25 mouse cellular contexts compared by ENCODE assay signal in genomic region chr6:146688861-146689260, GRCm38 (mm10). TPM values are rescaled to one million over a fixed set of nuclear protein-coding genes. Genes with fewer than 3 reads are reported as not detected.
DNase-seq lines count a peak whose midpoint lies in the region; ATAC-seq lines count a peak whose summit lies in the region.
"Had no signal": no experiment of that assay in that cellular context is flagged by ENCODE, and none has a peak within 500 bp of the region (broad histone marks: within the 10 kb centered on the region; RNA-seq: fewer than 3 reads in every experiment).

No protein-coding gene starts in this region.

- H3K9me3 ChIP-seq in megakaryocyte, embryonic 14.5 days = no peaks in the 10 kb centered on the region
- H3K9me3 ChIP-seq: embryonic facial prominence, embryonic 13.5 days; embryonic facial prominence, embryonic 15.5 days; forebrain, embryonic 10.5 days; forebrain, embryonic 12.5 days had no signal

- no peaks in the 10 kb centered on the region for H3K27me3 ChIP-seq in megakaryocyte, embryonic 14.5 days (replicated peaks)
- H3K27me3 ChIP-seq: embryonic facial prominence, embryonic 13.5 days; embryonic facial prominence, embryonic 15.5 days; forebrain, embryonic 12.5 days; Patski had no signal

- no peak for ATAC-seq in megakaryocyte, adult 5-6 weeks (ENCODE audit: poor library complexity, severe bottlenecking)
- ATAC-seq: activated CD4-positive, CD25-positive, alpha-beta regulatory T cell, adult 4 months; forebrain, embryonic 14.5 days; forebrain, embryonic 16.5 days; Patski had no signal

- intact Hi-C loops in left cerebral cortex, postnatal 14 days (cut with DNase I) = no loop called here

- peaks cover 46% of the 10 kb centered on the region for H3K4me1 ChIP-seq in megakaryocyte, embryonic 14.5 days
- H3K4me1 ChIP-seq: embryonic facial prominence, embryonic 13.5 days; embryonic facial prominence, embryonic 15.5 days; forebrain, embryonic 10.5 days; forebrain, embryonic 12.5 days had no signal

- peak; percentile 8 for DNase-seq in testis, postnatal 10 days (ENCODE audit: low spot score)
- DNase-seq in testis, postnatal 14 days (ENCODE audit: low spot score) = no peak
- DNase-seq in B cell, adult 2 months = peak; percentile 28 to 37
- no peak for DNase-seq in left cerebral cortex, postnatal 14 days (ENCODE audit: low spot score in 2 of 2)
- no peak for DNase-seq in cerebellum, adult 11-12 months
- DNase-seq: adrenal gland, adult 8-10 months; adrenal gland, postnatal 14 days; adrenal gland, postnatal 36 days; cerebellum, adult 18-20 months; cerebellum, adult 8-10 months; cerebellum, adult 9-11 months; cerebellum, postnatal 14 days; cerebellum, postnatal 36 days; embryo, embryonic 11 days had no signal

- H3K36me3 ChIP-seq in megakaryocyte, embryonic 14.5 days (replicated peaks; ENCODE audit: low read length) = no peaks in the 10 kb centered on the region
- H3K36me3 ChIP-seq: embryonic facial prominence, embryonic 13.5 days; embryonic facial prominence, embryonic 15.5 days; forebrain, embryonic 10.5 days; forebrain, embryonic 12.5 days had no signal

- H3K4me3 ChIP-seq in megakaryocyte, embryonic 14.5 days (replicated peaks) = peak overlapping the region; percentile 34
- H3K4me3 ChIP-seq: embryonic facial prominence, embryonic 13.5 days; embryonic facial prominence, embryonic 15.5 days; erythroblast, embryonic 14.5 days; forebrain, embryonic 10.5 days; forebrain, embryonic 12.5 days had no signal

RNA-seq across cellular contexts. Expression of gene Stk38l, which starts 35.9 kb away (rescaled TPM):
- 0.59 TPM in 1 of 2 replicates, not detected in the other for polyA plus RNA-seq in megakaryocyte, embryonic 14.5 days (2012; ENCODE audit: insufficient read depth, low replicate concordance)
- 2.2 and 5.0 TPM in 2 replicates for total RNA-seq in megakaryocyte, adult 5-6 weeks (2015)
- total RNA-seq in megakaryocyte, adult 5-6 weeks (2017) = 2.8 and 3.7 TPM in 2 replicates
- total RNA-seq in left cerebral cortex, postnatal 14 days (2021) = 10 to 100 TPM; 19.1 to 19.3 TPM

RNA-seq across cellular contexts. Expression of gene Tm7sf3, which starts 46.2 kb away (rescaled TPM):
- 11.0 and 20.2 TPM in 2 replicates for polyA plus RNA-seq in megakaryocyte, embryonic 14.5 days (2012; ENCODE audit: insufficient read depth, low replicate concordance)
- total RNA-seq in megakaryocyte, adult 5-6 weeks (2015) = 27.8 and 31.6 TPM in 2 replicates
- total RNA-seq in megakaryocyte, adult 5-6 weeks (2017) = 40.3 and 40.4 TPM in 2 replicates
- total RNA-seq in left cerebral cortex, postnatal 14 days (2021) = 10 to 100 TPM; 30.0 to 33.5 TPM

RNA-seq across cellular contexts. Expression of gene Med21, which starts 46.5 kb away (rescaled TPM):
- 4.1 TPM in 1 of 2 replicates, not detected in the other for polyA plus RNA-seq in megakaryocyte, embryonic 14.5 days (2012; ENCODE audit: insufficient read depth, low replicate concordance)
- total RNA-seq in megakaryocyte, adult 5-6 weeks (2015) = 96.7 and 109 TPM in 2 replicates
- total RNA-seq in megakaryocyte, adult 5-6 weeks (2017) = 76.2 and 82.8 TPM in 2 replicates
- 10 to 100 TPM; 38.2 to 39.1 TPM for total RNA-seq in left cerebral cortex, postnatal 14 days (2021)

Comparison
In these comparisons a context has a peak if more than half of its experiments do, and no peak if none do; other contexts are left out.
1. DNase-seq: peak in testis, postnatal 10 days (single experiment) and B cell, adult 2 months (2 of 2); none in testis, postnatal 14 days (single experiment), left cerebral cortex, postnatal 14 days (0 of 2) and cerebellum, adult 11-12 months (single experiment).